Mouse (Mus musculus): ENCODE data around the gene Ago4. TPM values are rescaled to one million over a fixed set of nuclear protein-coding genes. Genes with fewer than 3 reads are reported as not detected.
"Not testable (repeated sequence)": the region's sequence is repeated elsewhere in the genome, so short reads cannot be mapped to it uniquely, and the experiment has no call there.

The Ago4 gene
- 10 to 100 TPM; 10.2 to 11.5 TPM for total RNA-seq (2021)
- long read RNA-seq, experiment 1, full-length matches to known transcripts = 2 of 5 reads
- long read RNA-seq, experiment 1, partial matches to known transcripts = 2 of 5 reads
- long read RNA-seq, experiment 1, other reads (novel, unspliced or antisense) = 1 of 5 reads
- long read RNA-seq, experiment 2, full-length matches to known transcripts = 2 of 3 reads
- long read RNA-seq, experiment 2, partial matches to known transcripts = 0 of 3 reads
- long read RNA-seq, experiment 2, other reads (novel, unspliced or antisense) = 1 of 3 reads

GRCm38 (mm10) chr4:126532827-126533728, at the start of gene Ago4:
TSS of gene Ago4 (minus strand) at chr4:126533472.
- peak; percentile 65 to 67 for DNase-seq

- no peak for DNase-seq
These were observed 45.8 kb upstream of the Ago4 start for GRCm38 (mm10) chr4:126579077-126579476.

GRCm38 (mm10) chr4:126577920-126578319, 44.6 kb upstream of the Ago4 start:
- DNase-seq = no peak

- no peak for DNase-seq
These were observed 43.0 kb upstream of the Ago4 start for GRCm38 (mm10) chr4:126576281-126576680.

GRCm38 (mm10) chr4:126569783-126570182, 36.5 kb upstream of the Ago4 start:
- no peak for DNase-seq

GRCm38 (mm10) chr4:126567243-126567642, 34.0 kb upstream of the Ago4 start:
- DNase-seq = no peak

- no peak for DNase-seq
These were observed 30.5 kb upstream of the Ago4 start for GRCm38 (mm10) chr4:126563798-126564197.

GRCm38 (mm10) chr4:126556809-126557711, 23.8 kb upstream of the Ago4 start, which contains the start of gene Clspn:
TSS of gene Clspn (plus strand) at chr4:126556935.
- DNase-seq = peak; percentile 90 to 91

GRCm38 (mm10) chr4:126554462-126554861, 21.2 kb upstream of the Ago4 start:
- DNase-seq = peak in 1 of 2 experiments; percentile 55

- no peak for DNase-seq
These were observed 20.4 kb upstream of the Ago4 start for GRCm38 (mm10) chr4:126553685-126554084.

- peak in 1 of 2 experiments; percentile 22 for DNase-seq
These were observed 19.8 kb upstream of the Ago4 start for GRCm38 (mm10) chr4:126553105-126553504.

- DNase-seq = no peak
These were observed 18.9 kb upstream of the Ago4 start for GRCm38 (mm10) chr4:126552136-126552535.

GRCm38 (mm10) chr4:126546183-126546582, 12.9 kb upstream of the Ago4 start:
- no peak for DNase-seq

GRCm38 (mm10) chr4:126545703-126546102, 12.4 kb upstream of the Ago4 start:
- DNase-seq = no peak

GRCm38 (mm10) chr4:126545016-126545415, 11.7 kb upstream of the Ago4 start:
- DNase-seq = no peak

GRCm38 (mm10) chr4:126542838-126543237, 9.6 kb upstream of the Ago4 start:
- DNase-seq = no peak

- no peak for DNase-seq
These were observed 7.3 kb upstream of the Ago4 start for GRCm38 (mm10) chr4:126540487-126541071.

- peak; percentile 12 to 54 for DNase-seq
These were observed 3.6 kb upstream of the Ago4 start for GRCm38 (mm10) chr4:126536865-126537264.

GRCm38 (mm10) chr4:126535631-126536030, 2.4 kb upstream of the Ago4 start:
- DNase-seq = not testable (repeated sequence)

GRCm38 (mm10) chr4:126533729-126534070, 428 bp upstream of the Ago4 start:
- no peak for DNase-seq

- no peak for DNase-seq
These were observed 980 bp downstream of the Ago4 start for GRCm38 (mm10) chr4:126532292-126532691.

- no peak for DNase-seq
These were observed 6.4 kb downstream of the Ago4 start for GRCm38 (mm10) chr4:126526828-126527227.
